Mouse (Mus musculus): ENCODE results near the gene Abcc9. TPM values are rescaled to one million over a fixed set of nuclear protein-coding genes. Genes with fewer than 3 reads are reported as not detected.

Abcc9 gene
- polyA plus RNA-seq, 1 experiment, result 2.3 TPM

GRCm38 (mm10) chr6:142578831-142579230 is 123.3 kb downstream of the Abcc9 start:
- no peak overlapping the region for H3K4me3 ChIP-seq (ENCODE audit: insufficient read depth, low read length)
- TF ChIP-seq CTCF (IDR thresholded peaks at IDR 0.05; ENCODE audit: borderline replicate concordance, insufficient read depth, low read length), result no peak
- TF ChIP-seq POLR2A (IDR thresholded peaks at IDR 0.05; ENCODE audit: low read depth, low read length), result no peak
- H3K27ac ChIP-seq (ENCODE audit: insufficient read depth, low read length), result no peak overlapping the region
- no peaks in the 10 kb centered on the region for H3K4me1 ChIP-seq (ENCODE audit: control insufficient read depth, insufficient read depth, low read length)

GRCm38 (mm10) chr6:142577801-142578200 is 124.3 kb downstream of the Abcc9 start:
- no peak for TF ChIP-seq POLR2A (IDR thresholded peaks at IDR 0.05; ENCODE audit: low read depth, low read length)
- no peak for TF ChIP-seq CTCF (IDR thresholded peaks at IDR 0.05; ENCODE audit: borderline replicate concordance, insufficient read depth, low read length)
- no peaks in the 10 kb centered on the region for H3K4me1 ChIP-seq (ENCODE audit: control insufficient read depth, insufficient read depth, low read length)
- no peak overlapping the region for H3K27ac ChIP-seq (ENCODE audit: insufficient read depth, low read length)
- no peak overlapping the region for H3K4me3 ChIP-seq (ENCODE audit: insufficient read depth, low read length)

DNA sequence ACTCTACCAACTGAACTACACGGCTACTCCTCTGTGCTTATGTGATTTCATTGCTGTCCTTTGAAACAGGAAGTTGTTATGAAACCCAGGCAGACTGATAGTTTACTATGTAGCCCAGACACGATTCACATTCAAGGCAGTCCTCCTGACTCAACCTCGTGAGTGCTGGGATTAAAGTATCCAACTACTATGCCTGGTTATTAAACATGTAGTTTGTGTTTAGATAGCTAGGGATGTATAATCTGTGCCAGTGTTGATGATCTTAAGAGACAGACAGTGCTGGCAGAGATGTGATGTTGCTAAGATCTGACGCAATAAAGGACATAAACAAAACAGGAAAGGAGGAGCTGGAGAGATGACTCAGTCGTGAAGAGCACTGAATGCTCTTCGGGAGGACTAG is 129.2 kb downstream of the Abcc9 start:
- TF ChIP-seq CTCF (IDR thresholded peaks at IDR 0.05; ENCODE audit: borderline replicate concordance, insufficient read depth, low read length) (no peak), POLR2A (IDR thresholded peaks at IDR 0.05; ENCODE audit: low read depth, low read length) (no peak)
- Histone ChIP-seq H3K27ac (ENCODE audit: insufficient read depth, low read length) (no peak overlapping the region), H3K4me3 (ENCODE audit: insufficient read depth, low read length) (no peak overlapping the region), H3K4me1 (ENCODE audit: control insufficient read depth, insufficient read depth, low read length) (0 out of 2 replicates have a peak, but pooled peaks cover 3% of the 10 kb centered on the region)

DNA sequence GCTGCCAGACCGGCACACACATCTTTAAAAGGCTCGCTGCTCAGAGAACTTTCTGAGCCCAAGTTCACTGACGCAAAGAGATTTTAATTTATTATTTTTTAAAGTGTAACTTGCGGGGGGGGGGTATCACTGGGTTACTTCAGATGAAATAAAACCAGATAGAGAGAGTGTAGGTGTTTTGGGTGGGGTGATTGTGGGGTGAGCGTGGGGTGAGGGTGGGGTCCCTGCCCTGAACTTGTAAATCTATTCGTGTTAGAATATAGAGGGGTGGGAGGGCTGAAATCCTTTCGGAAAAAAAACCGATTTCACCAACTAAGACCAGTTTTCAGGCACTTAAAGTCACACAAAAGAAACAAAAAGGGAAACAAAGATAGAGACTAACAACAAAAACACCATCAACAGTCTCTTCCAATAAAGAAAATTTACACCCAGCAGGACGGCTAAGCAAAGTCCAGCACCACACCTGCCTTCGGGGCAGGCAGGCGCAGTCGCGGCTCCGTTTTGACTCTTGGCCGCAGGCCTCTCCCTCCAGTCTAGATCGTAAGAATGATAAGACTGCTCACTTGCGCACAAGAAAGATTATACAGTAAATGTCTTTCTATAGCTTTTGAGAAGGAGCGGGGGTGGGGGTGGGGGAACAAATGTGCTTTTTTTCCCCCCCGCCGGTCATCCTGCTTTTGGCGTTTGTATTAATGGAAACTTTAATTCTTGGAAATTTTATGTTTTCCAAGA is 130.3 kb downstream of the Abcc9 start:
- Histone ChIP-seq H3K4me1 (ENCODE audit: control insufficient read depth, insufficient read depth, low read length) (0 out of 2 replicates have a peak, but pooled peaks cover 3% of the 10 kb centered on the region), H3K4me3 (ENCODE audit: insufficient read depth, low read length) (peak overlapping the region; percentile 40), H3K27ac (ENCODE audit: insufficient read depth, low read length) (no peak overlapping the region)
- TF ChIP-seq CTCF (IDR thresholded peaks at IDR 0.05; ENCODE audit: borderline replicate concordance, insufficient read depth, low read length) (no peak), POLR2A (IDR thresholded peaks at IDR 0.05; ENCODE audit: low read depth, low read length) (no peak)

GRCm38 (mm10) chr6:142571055-142571618 is 131.0 kb downstream of the Abcc9 start, which contains the start of gene Kcnj8:
TSS of gene Kcnj8 (minus strand) at chr6:142571614.
- Histone ChIP-seq H3K4me3 (ENCODE audit: insufficient read depth, low read length) (peak within 1 kb of the TSS; percentile 40), H3K4me1 (ENCODE audit: control insufficient read depth, insufficient read depth, low read length) (0 out of 2 replicates have a peak, but pooled peaks cover 3% of the 10 kb centered on the region), H3K27ac (ENCODE audit: insufficient read depth, low read length) (no peak within 1 kb of the TSS)
- TF ChIP-seq POLR2A (IDR thresholded peaks at IDR 0.05; ENCODE audit: low read depth, low read length), result no peak
- no peak for TF ChIP-seq CTCF (IDR thresholded peaks at IDR 0.05; ENCODE audit: borderline replicate concordance, insufficient read depth, low read length)

GRCm38 (mm10) chr6:142570046-142570770 is 131.9 kb downstream of the Abcc9 start:
- no peak overlapping the region for H3K4me3 ChIP-seq (ENCODE audit: insufficient read depth, low read length)
- 0 out of 2 replicates have a peak, but pooled peaks cover 3% of the 10 kb centered on the region for H3K4me1 ChIP-seq (ENCODE audit: control insufficient read depth, insufficient read depth, low read length)
- no peak overlapping the region for H3K27ac ChIP-seq (ENCODE audit: insufficient read depth, low read length)
- no peak for TF ChIP-seq CTCF (IDR thresholded peaks at IDR 0.05; ENCODE audit: borderline replicate concordance, insufficient read depth, low read length)
- no peak for TF ChIP-seq POLR2A (IDR thresholded peaks at IDR 0.05; ENCODE audit: low read depth, low read length)

- no peak overlapping the region for H3K27ac ChIP-seq (ENCODE audit: insufficient read depth, low read length)
- no peak for TF ChIP-seq CTCF (IDR thresholded peaks at IDR 0.05; ENCODE audit: borderline replicate concordance, insufficient read depth, low read length)
- no peak for TF ChIP-seq POLR2A (IDR thresholded peaks at IDR 0.05; ENCODE audit: low read depth, low read length)
- no peak overlapping the region for H3K4me3 ChIP-seq (ENCODE audit: insufficient read depth, low read length)
- 0 out of 2 replicates have a peak, but pooled peaks cover 3% of the 10 kb centered on the region for H3K4me1 ChIP-seq (ENCODE audit: control insufficient read depth, insufficient read depth, low read length)
Measured at GRCm38 (mm10) chr6:142568713-142569357, 133.3 kb downstream of the Abcc9 start.

DNA sequence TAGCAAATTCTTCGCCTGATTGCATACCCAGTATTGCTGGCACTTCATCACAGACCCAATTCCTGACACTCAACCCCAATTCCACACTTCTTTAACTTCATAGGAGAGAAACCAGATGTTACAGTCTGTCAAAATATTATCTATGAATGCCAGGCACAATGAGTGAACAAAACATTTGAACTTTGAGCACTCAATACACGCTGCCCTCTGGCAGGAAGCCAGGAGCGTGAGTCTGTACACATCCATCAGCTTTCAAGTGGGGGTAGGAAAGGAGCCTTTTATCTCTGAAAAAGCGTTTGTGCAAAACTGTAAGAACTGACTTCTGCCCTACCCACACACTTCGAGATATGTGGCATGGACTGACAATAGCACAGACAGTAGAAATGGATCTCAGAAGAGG is 134.7 kb downstream of the Abcc9 start:
- no peak overlapping the region for H3K4me3 ChIP-seq (ENCODE audit: insufficient read depth, low read length)
- no peak overlapping the region for H3K27ac ChIP-seq (ENCODE audit: insufficient read depth, low read length)
- TF ChIP-seq CTCF (IDR thresholded peaks at IDR 0.05; ENCODE audit: borderline replicate concordance, insufficient read depth, low read length) (no peak), POLR2A (IDR thresholded peaks at IDR 0.05; ENCODE audit: low read depth, low read length) (no peak)
- 0 out of 2 replicates have a peak, but pooled peaks cover 3% of the 10 kb centered on the region for H3K4me1 ChIP-seq (ENCODE audit: control insufficient read depth, insufficient read depth, low read length)

DNA sequence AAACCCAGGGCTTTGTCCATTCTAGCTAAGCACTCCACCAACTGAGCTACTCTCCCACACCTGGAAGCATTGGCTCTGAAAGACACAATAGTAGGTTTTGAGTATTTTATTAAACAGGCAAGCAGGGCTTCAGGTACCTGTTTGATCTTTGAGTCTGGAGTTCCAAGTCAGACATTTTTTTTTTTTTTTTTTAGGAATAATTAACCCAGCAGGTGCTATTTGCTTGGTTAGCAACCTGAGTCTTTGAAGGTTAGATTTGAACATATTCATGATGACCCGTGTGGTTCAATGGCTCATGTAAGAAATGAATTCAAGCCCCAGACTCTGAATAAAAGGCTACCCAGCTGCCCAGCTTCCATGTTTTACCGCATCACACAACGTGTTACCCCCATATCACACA is 137.4 kb downstream of the Abcc9 start:
- no peak overlapping the region for H3K27ac ChIP-seq (ENCODE audit: insufficient read depth, low read length)
- H3K4me3 ChIP-seq (ENCODE audit: insufficient read depth, low read length), result no peak overlapping the region
- no peaks in the 10 kb centered on the region for H3K4me1 ChIP-seq (ENCODE audit: control insufficient read depth, insufficient read depth, low read length)
- TF ChIP-seq CTCF (IDR thresholded peaks at IDR 0.05; ENCODE audit: borderline replicate concordance, insufficient read depth, low read length) (no peak), POLR2A (IDR thresholded peaks at IDR 0.05; ENCODE audit: low read depth, low read length) (no peak)

All from embryonic fibroblast, embryonic 13.5 days (primary cell).